Mouse (Mus musculus) lung, postnatal 36 days (tissue): ENCODE data around the gene Rasl11a.

ENCODE experiments used
- DNase-seq: peaks from one replicate; pipeline ENCODE4 v3.0.0; 2022; ENCODE audit warnings: mixed read lengths

Rasl11a gene

DNA sequence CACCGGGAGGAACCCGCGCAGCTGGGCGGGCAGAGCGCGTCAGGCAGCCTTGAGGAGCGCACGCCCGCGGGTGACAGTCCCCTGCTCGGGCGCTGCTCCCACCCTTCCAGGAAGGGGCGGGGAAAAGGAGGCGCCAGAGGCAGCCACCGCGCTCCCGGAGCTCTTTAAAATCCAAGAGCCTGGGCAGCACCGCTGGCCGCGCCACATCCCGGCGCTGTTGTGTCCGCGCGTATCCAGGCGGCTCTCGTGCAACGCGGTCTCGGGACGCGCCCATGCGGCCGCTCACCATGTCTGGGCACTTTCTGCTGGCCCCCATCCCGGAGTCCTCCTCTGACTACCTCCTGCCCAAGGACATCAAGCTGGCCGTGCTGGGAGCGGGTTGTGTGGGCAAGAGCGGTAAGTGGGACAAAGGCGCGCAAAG is at the start of gene Rasl11a:
Gene Rasl11a, plus strand, starts transcription at position 127 of the 421 bp plus-strand sequence.
- peak; percentile 93 for DNase-seq

DNA sequence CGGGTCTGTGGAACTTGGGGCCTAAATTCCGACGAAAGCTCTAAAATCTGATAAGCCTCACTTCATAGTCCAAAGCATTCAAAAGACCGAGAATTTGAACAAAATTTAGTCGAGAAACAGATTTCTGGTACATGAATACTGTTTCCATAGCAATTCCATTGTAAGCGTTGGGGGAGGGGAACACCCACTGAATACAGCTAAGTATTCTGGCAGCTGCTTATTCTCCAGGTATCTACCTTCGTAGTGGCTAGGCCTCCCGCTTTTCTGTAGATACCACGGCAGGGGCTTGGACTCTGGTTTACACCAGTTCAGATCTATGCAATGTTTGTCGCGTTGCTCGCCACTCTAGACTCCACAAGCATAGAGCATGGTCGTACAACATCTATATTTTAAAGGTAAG is 49.1 kb upstream of the Rasl11a start:
- no peak for DNase-seq

DNA sequence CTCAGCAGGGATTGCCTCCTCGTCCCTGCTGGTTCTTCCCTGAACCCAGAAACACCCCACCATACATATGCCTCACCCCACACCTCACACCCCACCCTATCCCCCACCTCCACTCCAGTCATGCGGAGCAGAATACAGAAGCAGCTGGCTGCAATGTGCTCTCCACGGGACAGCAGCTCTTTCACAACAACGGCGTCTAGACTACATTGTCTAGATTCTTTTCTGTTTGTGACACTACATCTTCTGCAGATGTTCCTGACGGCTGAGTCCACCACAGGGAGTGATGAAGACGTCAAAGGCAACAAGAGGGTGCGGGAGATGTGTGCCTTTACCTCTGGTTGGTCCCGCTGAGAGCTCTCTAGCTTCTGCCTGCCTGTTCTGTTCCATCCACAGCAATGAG is 46.8 kb upstream of the Rasl11a start:
- no peak for DNase-seq

DNA sequence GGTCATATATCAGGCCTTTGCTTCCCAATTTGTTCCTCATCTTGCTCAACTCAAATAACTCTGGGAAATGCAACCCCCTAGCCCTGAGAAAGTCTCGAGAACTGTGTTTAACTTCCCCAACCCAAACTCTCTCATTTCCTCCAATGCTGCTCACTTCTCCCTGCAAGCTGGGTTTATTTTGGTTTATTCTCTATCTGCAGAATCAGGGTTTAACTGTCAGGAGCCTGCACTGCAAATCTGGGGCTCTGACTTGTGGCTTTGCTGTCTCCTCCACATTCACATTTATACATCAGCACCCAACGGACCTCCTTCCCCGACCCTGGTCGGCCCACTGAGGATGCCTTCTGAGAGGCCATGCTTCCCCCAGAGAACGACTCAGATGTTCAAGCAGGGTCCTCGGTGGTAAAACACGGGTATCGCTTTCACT is 38.9 kb upstream of the Rasl11a start:
- no peak for DNase-seq

DNA sequence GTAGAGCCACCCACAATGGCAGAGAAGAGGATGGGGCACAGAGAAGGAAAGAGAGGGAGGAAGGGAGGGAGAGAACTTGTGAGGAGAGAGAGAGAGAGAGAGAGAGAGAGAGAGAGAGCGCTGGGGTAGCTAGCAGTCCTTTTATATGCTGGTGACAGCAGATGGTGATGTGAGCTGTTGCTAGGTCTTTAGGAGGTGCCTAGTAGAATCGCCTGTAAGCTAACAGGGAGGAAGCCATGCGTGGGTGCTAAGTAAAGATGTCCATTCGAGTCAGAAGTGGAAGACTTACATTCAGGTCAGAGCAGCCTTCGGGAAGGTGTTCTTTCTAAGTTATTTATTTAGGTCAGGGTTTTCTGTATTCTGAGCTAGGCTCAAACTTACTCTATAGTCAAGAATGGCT is 34.9 kb upstream of the Rasl11a start:
- DNase-seq = no peak

DNA sequence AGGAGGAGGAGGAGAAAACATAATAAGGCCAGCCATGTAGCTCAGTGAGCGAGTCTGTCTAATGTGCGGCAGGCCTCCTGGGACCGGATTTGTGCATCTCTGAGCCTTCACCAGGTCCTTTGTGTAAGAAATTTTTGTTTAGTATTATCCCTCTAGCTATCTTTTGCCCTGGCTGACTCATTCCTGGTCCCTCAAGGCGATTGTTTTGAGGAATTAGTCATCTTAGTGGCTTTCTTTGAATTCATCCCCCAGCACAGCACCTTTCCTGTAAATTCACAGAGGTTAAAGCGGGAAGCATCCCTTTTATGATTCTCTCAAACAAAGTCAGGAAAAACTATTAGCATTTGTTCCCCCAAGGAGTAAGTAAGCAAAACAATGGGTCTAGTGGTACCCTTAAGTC is 32.0 kb upstream of the Rasl11a start:
- no peak for DNase-seq

DNA sequence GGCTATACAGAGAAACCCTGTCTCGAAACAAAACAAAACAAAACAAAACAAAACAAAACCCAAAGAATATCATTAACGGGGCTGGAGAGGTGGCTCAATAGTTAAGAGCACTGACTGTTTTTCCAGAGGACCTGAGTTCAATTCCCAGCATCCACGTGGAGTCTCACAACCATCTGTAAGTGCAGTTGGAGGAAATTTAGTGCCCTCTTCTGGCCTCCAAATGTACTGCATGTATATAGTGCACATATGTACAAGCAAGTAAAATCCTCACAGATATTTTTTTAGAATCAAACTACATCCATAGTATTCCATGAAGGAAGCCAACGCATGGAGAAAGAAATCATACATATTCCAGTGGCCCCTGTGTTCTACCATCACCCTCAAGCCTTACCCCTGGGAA is 31.4 kb upstream of the Rasl11a start:
- DNase-seq = no peak

DNA sequence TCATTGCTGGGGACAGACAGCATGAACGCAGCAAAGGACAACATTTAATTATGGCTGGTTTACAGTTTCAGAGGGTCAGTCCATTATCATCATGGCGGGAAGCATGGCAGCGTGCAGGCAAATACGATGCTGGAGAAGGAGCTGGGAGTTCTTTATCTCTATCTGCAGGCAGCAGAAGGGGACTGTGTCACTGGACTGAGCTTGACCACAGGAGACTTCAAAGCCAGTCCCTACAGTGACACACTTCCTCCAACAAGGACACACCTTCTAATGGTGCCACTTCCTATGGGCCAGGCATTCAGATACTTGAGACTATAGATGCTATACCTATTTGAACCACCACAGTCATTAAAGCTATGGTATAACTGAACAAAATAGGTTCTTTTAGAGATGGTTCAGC is 29.5 kb upstream of the Rasl11a start:
- no peak for DNase-seq

DNA sequence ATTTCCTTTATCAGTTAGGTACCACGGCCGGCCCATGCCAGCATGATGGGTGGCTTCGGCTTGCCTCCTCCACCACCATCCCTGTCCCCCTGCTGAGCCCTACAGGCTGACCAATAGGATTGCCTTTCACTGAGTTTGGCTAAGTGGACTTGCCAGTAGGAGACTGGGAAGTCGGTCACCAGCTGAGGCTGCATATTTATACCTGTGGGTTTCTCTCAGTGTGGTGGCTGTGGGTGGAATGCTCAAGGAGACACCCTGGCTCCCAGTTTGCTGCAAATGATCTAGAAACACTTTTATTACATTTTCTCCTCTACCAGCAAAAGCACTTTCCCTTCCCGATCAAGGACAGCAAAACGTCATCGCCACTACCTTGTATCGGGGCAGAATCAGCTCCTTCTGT is 27.3 kb upstream of the Rasl11a start:
- no peak for DNase-seq

DNA sequence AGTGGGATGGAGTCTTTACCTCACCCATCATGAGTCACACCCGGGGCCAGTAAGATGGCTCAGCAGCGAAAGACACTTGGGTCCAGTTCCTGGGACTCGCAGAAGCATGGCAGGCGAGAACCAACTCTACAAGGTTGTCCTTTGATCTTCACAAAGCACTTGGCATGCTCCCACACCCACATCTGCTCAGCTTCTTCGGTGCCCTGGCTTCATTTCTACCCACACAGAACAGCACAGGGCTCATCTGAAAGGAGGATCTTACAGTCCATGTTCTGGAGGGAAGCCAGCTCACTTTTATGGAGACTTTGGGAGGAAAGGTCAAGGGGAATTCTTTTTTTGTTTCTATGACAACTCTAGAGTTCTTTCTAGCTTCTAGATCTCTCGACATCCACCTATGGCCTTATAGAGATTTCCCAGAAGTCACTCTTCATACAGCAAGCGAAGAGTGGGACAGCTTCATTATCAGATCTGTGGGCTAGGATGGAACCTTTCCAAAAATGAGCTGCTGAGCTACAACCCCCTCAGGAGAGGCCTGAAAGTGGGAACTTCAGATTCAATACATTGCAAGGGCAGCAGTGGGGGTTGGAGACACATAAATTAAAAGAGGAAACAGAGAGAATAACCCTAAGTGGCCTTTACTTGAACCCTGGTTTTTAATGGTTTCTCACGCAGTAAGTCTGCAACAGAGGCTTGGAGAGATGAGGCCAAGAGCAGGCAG is 25.8 kb upstream of the Rasl11a start:
- DNase-seq = no peak

DNA sequence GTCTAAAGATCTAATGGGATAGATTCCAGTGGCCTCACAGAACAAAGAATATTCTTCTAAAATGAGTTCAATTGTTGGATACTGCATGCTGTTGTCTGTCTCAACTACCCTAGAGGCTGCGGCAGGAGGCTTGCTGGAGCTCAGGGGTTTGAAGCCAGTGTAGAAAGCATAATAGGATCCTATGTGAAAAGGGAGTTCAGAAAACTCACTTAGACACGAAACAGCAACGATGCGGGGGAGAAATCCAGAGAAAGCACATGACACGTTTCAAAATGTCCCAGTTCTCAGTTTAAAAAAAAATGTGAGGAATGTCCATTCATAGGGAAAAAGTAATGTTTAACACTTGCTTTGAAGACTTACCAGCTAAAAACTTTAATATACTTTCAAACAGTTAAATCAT is 21.9 kb upstream of the Rasl11a start:
- DNase-seq = no peak

DNA sequence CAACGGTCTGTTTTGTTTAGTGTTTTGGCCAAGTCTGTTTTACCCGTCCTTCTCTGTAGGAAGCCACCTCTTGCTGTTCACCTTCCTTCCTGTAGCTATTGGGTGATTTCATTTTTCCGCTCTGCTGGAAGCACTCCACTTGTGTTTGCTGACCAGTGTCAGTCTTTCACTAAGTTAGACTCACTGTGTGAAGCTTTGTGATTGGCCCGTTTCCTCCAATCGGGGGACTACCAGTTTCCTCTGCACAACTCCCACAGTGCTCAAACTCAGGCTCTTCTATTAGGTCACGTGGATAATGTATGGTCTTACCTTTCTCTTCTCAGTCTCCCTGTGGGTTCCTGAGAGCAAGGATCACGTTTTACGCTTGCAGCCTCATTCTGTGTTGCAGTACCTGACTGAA is 15.3 kb upstream of the Rasl11a start:
- peak; percentile 29 for DNase-seq

DNA sequence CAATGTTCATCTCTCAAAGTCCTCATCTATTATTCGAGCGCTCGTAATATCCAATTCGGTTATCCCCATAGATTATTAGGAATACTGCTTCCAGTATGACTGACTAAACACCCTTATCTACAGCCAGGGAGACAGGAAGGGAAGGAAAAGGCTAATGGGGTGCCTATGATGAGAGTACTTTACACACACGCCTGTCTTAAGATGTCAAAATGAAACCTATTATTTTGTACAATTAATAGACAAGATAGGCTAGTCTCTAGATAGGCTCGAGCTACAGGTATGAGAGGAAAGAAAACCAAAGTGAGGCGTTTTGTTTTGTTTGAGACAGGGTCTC is 12.5 kb upstream of the Rasl11a start:
- no peak for DNase-seq

DNA sequence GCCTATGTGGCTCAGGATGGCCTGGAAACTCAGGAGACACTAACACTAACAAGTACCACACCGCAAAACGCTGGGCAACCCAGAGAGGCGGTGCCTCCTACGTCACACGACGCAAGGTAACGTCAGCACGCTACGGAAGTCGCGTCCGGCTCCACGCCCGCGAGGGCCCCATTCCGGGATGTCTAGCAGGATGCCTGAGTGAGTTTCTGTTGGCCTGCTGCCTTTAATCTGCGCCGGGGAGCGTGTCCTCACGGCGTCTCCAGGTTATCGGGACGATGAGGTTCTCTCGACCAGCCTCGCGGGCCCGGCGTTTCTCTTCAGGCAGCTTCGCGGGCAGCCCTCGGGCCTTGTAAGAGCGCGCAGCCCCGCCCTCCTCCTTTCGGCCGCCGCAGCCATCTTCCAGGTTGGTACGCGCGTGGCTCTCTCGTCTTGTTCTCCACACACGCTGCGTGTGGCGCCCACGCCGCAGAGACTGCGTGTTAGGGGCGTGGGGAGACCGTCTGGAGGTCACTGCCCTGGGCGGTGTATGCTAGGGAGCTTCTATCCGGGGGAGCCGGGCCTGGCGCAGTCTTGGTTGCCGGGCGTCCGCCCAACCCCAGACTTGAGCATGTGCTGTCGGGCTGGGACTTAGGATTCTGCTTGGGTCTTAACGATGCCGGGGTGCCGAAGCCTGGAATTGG is 12.0 kb upstream of the Rasl11a start, which contains the start of gene Rpl21:
Gene Rpl21, plus strand, starts transcription at position 122 of the 680 bp plus-strand sequence.
- peak; percentile 96 for DNase-seq

DNA sequence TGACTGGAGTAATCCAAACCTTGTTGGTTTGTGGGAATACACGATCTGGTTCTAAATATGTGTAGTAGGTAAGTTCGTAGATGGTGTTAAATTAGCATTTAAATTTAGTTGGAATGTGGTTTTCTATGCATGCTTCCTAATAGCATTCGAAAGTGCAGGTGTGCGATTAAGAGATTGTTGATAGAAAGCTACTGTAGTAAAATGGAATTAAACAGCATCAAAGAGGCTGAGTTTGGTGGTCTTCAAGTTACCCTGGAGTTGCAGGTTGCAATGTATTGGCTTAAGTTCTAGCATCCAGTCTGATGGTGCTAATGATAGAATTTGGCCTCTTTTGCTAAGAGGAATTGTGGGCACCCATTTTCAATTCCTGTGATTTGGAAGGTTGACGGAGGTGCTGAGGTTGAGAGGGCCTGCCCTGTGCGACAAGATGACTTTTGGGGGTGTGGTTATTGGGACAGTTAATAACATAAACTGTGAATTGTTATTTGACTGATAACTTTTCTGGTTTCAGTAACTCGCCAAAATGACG is 11.1 kb upstream of the Rasl11a start:
- DNase-seq = no peak

DNA sequence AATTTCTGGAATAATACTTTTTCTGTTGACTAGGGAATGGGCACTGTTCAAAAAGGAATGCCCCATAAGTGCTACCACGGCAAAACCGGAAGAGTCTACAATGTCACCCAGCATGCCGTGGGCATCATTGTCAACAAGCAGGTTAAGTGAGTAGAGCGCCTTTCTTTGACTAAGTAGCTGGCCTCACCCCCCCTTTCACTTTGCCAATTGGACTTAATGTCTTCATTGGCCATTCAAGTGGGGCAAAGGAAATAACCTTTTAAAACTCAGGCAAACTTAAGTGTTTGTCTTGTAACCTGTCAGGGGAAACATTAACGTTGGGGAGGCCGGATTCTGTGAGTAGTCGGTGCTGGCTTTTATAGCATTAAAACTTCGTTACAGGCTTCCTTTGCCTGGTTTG is 9.9 kb upstream of the Rasl11a start:
- DNase-seq = peak; percentile 55

DNA sequence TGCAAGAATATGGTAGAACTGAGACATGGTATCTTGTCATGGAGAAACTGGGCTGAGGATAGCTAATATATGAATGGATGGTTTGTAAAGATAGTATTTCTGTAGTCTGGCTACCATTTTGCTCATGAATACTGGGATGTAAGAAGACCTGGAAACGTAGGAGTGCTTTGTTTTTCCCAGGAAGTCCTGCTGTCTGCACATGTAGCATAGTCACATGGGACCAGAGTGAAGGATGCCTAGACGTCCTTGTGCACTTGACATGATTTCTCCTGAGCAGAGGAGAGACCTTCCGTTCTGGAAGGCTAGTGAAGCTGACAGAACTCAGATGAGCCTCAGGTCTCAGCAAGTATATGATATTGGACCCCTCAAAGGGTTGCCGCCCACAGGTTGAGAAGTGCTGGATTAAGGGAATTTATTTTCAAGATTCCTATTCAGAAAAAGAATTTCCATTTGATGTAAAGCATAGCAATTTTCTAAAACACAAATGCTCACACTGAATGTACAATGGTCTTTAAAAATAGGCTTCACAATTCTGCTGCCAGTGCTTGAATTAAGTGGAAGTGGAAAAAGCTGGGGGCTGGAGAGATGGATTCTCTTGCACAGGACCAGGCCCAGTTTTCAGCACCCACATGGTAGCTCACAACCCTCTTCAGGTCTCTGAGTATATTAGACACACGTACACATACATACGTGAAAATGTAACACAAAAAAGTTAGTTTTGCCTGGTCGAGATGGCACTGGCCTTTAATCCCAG is 6.7 kb upstream of the Rasl11a start:
- no peak for DNase-seq

DNA sequence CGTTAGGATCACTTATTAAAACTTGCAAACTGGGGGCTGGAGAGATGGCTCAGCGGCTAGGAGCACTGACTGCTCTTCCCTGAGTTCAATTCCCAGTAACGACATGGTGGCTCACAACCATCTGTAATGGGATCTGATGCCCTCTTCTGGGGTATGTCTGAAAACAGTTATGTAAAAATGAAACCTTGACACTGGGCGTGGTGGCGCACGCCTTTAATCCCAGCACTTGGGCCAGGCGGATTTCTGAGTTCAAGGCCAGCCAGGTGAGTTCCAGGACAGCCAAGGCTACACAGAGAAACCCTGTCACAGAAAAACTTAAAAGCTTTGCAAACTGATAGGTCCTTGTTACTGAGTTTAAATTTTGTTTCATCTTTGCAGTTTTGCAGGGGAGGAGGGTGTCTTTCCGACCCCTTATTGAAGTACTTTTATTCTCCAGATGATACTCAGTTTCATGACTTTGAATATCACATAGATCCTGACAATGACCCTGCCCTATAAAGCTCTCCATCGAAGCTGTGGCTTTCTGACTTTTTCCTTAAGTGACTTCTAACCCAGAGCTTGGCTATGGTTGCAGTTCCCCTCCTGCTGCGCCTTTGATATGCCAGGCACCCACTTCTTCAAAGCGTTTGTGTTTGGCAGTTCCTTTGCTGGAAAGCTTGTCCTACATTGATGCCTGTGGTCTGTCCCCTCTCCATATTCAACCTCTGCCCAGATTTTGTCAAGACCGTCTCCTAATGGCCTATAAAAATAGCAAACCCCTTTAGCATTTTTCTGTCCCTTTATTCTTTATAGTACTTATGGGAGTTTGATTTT is 5.8 kb upstream of the Rasl11a start:
- DNase-seq = no peak

DNA sequence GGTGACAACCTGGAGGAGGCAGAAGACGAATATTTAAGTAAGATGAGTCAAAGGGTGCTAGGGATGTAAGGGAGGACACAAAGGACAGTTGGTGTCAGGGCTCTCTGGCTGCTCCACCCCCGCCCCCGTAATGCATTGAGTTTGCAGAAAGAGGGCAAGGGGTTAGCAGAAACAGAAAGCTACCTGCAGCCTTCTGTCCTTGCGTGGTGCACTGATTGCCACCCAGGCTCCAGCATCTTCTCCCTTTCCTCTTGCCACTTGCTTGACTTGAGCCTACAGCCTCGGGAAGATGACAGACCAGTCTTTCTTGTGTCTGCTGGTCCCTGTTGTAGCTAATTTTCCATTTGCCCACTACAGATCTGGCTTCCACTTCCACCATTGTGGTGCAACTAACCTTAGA is 5.1 kb upstream of the Rasl11a start:
- no peak for DNase-seq

DNA sequence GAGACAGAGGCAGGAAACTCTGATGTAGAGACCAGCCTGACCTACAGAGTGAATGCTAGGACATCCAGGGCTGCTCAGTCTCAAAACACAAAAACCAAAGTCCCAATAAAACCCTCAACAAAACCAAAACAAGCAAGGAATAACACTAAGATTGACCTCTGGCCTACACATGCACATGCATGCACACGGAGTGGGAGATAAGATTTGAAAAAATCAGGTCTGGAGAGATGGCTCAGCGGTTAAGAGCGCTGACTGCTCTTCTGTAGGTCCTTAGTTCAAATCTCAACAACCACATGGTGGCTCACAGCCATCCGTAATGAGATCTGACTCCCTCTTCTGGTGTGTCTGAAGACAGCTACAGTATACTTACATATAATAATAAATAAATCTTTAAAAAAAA is 4.4 kb upstream of the Rasl11a start:
- no peak for DNase-seq

DNA sequence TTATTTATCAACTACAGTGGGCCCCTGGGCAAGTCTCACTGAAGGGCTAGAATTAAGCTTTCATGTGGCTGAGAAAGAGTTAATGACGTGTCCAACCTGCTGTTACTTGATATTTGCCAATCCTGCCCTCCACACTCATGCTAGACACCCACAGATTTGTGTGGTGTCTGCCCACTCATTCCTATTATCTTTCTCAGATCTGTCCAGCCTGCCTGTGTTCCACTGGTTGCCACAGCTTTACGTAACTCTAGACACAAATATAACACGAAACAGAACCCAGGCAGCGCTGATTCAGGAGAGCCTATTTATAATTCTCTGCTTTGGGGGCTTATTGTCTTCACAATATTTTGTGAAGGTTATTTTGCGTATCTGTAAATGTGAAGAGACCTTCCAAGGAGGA is 3.6 kb upstream of the Rasl11a start:
- DNase-seq = no peak

DNA sequence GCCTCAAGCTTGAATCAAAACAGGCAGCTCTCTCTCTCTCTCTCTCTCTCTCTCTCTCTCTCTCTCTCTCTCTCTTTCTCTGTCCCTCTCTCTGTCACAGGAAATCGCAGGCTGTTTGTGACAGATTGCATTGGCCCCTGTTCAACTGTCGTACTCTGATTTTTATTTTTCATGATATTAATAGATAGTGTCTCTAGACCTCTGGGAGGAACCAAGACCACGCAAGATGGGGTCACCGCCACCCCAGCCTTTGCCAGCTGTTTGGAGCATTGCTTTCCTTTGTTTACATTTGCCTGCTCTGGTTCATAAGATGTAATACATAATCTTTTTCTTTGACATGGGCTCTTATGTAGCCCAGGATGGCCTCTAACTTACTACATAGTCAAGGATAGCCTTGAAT is 2.9 kb upstream of the Rasl11a start:
- DNase-seq = peak; percentile 44
